ENCODE assay signal across 15 mouse cellular contexts in genomic region chr8:34275977-34276660, GRCm38 (mm10).
DNase-seq lines count a peak whose midpoint lies in the region; ATAC-seq and TF ChIP-seq lines count a peak whose summit lies in the region.
"Had no signal": no experiment of that assay in that cellular context is flagged by ENCODE, and none has a peak within 500 bp of the region (broad histone marks: within the 10 kb centered on the region; RNA-seq: fewer than 3 reads in every experiment).

No protein-coding gene starts in this region.

- peaks cover 16% of the 10 kb centered on the region for H3K4me1 ChIP-seq in bone marrow macrophage, adult 2 months (ENCODE audit: control insufficient read depth, insufficient read depth, low read length)
- H3K4me1 ChIP-seq: embryonic facial prominence, embryonic 15.5 days; heart, embryonic 10.5 days; hindbrain, embryonic 10.5 days; lung, embryonic 15.5 days had no signal

- ATAC-seq in erythroblast, adult 5-6 weeks (replicated peaks; ENCODE audit: low FRiP score, poor library complexity, severe bottlenecking), result no peak
- ATAC-seq in monocyte, adult 5-6 weeks (replicated peaks; ENCODE audit: insufficient number of reproducible peaks, low FRiP score, low TSS enrichment, poor library complexity, severe bottlenecking), result no peak
- ATAC-seq: forebrain, embryonic 16.5 days; intestine, postnatal 0 days had no signal

- H3K27ac ChIP-seq in bone marrow macrophage, adult 2 months (ENCODE audit: insufficient read depth, low read depth, low read length), result peak overlapping the region; percentile 78
- H3K27ac ChIP-seq: embryonic facial prominence, embryonic 15.5 days; heart, embryonic 10.5 days; hindbrain, embryonic 10.5 days; lung, embryonic 15.5 days had no signal

- peak; percentile 26 for DNase-seq in ovary, adult 18-20 months (ENCODE audit: low spot score)
- DNase-seq in ovary, postnatal 36 days (ENCODE audit: low spot score), result no peak
- peak; percentile 71 for DNase-seq in NIH3T3 (ENCODE audit: low read depth)
- DNase-seq in kidney, adult 9 months, result no peak
- DNase-seq: cerebellum, adult 11 months had no signal

- TF ChIP-seq POLR2A in bone marrow macrophage, adult 2 months (IDR thresholded peaks at IDR 0.05; ENCODE audit: borderline replicate concordance, low read depth, low read length), result no peak

- peak overlapping the region; percentile 17; the same call in 1 of the 2 replicates for H3K4me3 ChIP-seq in bone marrow macrophage, adult 2 months (ENCODE audit: insufficient read depth, low read length)
- H3K4me3 ChIP-seq: embryonic facial prominence, embryonic 15.5 days; heart, embryonic 10.5 days; hindbrain, embryonic 10.5 days; lung, embryonic 15.5 days; megakaryocyte, embryonic 14.5 days had no signal

- TF ChIP-seq CTCF in bone marrow macrophage, adult 2 months (IDR thresholded peaks at IDR 0.05; ENCODE audit: low read depth, low read length), result no peak

Comparison
In these comparisons a context has a peak if more than half of its experiments do, and no peak if none do; other contexts are left out.
1. DNase-seq: peak in ovary, adult 18-20 months (single experiment) and NIH3T3 (single experiment); none in ovary, postnatal 36 days (single experiment) and kidney, adult 9 months (single experiment).